Mouse (Mus musculus) frontal cortex, adult (tissue): Measurements from ENCODE around the gene Ogfod2.
A peak's percentile ranks its signal among the peaks of the same experiment; 100 is the strongest.

Experiments
- ATAC-seq: cut with Nextera tagmentation; 2 replicates; pipeline ENCODE4 v1.9.2; 2017; ENCODE audit warnings: mild to moderate bottlenecking, moderate library complexity, mixed read lengths; ENCODE audit not compliant: low TSS enrichment

Gene Ogfod2

DNA sequence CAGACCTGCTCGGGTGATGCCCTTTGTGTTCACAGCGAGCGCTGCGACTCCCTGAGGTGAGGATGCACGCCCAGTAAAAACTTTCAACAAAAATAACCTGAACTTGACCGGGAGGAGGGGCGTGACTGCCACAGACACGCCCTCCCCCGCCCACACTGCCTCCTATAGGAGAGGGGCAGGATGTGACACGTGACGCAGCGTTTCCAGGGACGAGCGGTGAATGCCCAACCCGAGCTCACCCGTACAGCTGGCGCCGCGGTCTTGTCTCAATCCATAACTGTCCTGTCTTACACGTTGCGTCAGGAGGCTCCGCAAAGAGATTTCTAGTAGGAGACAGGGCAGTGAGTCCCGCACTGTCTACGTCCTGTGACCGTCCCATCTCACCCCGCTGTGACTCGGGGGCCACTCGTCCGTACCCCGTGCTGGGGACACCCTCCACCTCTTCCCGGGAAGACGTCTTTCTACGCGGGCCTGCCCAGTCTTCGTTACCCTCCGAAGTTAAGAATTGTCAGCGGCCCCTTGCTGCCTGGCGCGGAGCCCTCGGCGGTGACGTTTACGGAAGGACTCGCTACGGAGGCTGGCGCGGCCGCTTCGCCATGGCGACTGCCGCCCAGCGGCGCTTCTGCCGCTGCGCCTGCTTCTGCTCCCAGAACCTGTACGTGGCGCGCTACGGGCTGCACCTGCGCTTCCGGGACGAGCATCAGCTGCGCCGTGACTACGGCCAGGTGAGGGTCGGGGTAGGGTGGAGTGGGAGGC, at the start of gene Ogfod2:
TSS of gene Ogfod2 (plus strand) at position 556 of the 756 bp plus-strand sequence.
- ATAC-seq: peak; percentile 78

DNA sequence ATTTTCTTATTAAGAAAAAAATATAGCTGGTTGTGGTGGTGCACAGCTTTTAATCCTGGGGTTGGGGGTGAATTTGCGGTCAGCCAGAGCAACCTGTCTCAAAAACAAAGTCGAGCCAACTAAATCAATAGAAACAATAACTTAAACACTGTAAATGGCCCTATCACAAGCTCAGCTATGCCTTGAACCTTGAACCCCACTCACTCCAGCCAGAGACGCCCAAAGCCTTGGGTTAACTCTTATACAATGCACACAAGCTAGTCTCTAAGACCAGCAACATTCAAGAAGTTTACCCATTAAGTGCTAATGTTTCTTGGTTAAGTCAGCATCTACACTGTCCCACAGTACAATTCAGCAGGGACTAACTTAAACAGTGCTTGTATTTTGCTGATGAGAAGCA, 42.4 kb upstream of the Ogfod2 start:
- no peak for ATAC-seq

DNA sequence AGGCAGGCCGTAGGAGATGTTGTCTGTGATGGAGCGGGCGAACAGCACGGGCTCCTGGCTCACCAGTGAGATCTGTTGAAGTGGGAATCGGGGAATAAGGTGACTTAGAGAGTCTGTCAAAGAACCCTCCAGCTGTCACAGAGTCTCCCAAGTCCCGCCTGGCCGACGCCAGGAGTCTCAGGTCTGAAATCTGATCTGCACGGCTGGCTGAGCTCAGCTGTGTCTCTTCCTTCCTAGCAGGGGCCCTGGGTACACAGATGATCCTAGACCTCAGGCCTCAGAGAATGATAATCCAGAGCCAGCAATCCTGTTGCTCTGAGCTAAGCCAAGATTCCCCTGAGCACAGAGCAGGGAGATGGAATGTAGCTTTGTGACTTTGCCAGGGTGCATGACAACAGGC, 38.4 kb upstream of the Ogfod2 start:
- no peak for ATAC-seq

- ATAC-seq: no peak
Observed at GRCm38 (mm10) chr5:124074845-124075307, 37.2 kb upstream of the Ogfod2 start.

DNA sequence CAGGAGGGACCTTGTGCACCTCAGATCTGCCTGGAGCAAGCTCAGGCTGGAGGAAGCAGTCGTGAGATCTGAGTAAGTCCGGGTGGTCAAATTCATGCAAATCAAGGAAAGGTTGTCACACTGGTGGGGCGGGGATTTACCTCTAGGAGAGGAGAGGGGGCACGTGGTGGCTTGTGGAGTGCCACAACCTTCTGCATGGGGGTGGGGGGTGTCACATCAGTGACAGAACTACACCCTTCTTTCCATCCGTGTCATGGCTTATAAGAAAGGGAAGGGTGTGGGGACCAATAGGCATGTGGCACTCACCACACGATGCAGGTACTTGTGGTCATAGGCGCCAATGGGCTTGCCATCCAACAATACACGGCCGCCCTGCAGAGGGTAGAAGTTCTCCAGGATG, 36.4 kb upstream of the Ogfod2 start:
- no peak for ATAC-seq

GRCm38 (mm10) chr5:124076559-124076958, 35.5 kb upstream of the Ogfod2 start:
- ATAC-seq: no peak

DNA sequence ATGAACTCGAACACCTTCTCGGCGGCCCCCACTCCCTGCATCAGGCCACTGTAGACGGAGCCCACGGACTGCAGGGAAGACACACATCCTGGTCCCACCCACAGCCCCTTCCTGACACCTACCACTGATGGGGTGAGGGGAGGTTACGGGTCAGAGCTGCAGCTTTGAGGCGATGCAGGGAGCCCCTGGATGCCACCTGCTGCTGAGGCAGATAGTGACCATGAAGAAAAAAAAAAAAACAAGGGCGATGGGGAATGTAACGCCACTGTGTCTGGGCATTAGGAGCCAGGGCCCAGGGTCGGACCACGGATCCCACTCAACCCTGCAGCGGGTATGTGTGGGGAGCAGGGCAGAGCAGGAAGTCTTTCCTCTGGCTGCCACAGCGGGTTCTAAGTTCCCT, 34.9 kb upstream of the Ogfod2 start:
- ATAC-seq: no peak

DNA sequence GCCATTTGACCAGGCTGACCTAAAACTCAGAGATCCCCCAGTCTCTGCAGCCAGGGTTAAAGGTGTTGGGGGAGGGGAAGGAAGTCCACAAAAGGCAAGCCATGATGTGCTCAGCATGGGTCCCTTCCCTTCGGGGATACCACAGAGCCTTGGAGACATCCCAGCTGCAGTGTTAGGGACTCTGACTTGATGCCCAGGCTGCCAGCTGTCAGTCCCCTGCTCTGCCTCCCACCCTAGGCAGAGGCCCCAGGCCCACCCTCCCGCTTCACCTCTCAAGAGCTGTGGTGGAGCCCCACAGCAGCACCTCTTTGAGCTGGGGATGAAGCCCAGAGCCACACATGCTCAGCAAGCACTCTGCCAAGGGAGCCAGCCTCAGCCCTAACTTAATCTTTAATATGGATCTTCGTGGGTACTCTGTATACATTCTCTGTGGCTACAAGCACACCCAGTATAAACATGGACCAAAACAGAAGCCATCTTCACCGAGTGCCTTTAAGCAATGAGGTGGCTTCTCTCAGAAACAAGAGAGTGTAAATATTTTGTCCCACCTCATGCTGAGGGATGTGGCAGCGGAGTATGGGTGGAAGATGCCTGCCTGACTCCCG, 34.1 kb upstream of the Ogfod2 start:
- ATAC-seq: no peak

- peak; percentile 64 for ATAC-seq
Observed at GRCm38 (mm10) chr5:124078794-124079416, 33.2 kb upstream of the Ogfod2 start.

GRCm38 (mm10) chr5:124079880-124080279, 32.2 kb upstream of the Ogfod2 start:
- ATAC-seq: no peak

DNA sequence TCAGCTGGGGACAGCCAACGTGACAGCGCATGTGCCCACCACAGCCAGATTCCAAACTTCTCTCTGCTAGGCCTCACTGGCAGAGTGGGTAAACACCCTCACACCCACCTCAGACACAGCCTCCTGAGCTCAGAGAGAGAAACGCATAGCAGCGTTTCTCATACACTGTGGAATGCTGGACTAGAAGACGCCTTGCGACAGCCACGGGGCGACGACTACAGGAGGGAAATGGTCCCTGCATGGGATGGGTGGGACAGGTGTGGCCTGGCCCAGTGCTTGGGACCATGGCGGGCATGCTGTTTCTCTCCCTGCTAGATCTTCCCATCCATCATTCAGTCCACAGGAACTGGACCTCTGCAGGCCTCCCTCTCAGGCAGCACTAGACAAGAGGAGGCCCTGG, 29.6 kb upstream of the Ogfod2 start:
- ATAC-seq: no peak

GRCm38 (mm10) chr5:124082941-124083688, 29.0 kb upstream of the Ogfod2 start:
- no peak for ATAC-seq

DNA sequence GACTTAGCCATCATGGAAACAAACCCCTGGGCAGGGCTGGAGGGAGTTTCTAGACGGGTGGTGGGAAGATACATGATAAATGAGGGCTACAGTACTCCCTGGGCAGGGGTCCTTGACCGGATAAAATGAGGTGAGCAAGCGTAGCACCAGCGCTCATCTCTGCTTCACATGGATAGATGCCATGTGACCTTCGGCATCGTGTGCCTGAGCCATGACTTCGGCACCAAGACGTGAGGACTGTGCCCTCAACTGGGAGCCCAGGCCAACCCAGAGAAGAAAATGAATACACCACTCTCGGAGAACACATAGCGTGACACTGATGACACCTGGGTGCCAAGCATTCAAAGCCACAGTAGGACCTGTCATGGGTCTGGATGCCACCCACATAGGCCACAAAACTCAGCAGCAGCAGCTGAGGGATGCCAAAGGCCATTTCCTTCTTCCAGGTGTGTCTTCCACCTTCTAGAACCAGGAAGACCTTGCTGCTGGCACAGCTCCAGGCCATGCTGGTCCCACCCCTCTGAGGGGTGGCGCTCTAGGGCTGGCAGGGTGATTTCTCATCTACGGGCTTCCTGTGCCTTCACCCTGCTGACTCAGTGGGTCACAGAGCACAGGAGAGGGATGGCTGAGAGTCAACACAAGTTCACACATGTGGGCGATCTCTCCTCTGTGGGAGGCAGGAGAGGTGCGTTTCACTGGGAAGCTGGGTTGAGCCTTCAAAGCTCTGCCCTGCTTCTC, 28.1 kb upstream of the Ogfod2 start:
- no peak for ATAC-seq

DNA sequence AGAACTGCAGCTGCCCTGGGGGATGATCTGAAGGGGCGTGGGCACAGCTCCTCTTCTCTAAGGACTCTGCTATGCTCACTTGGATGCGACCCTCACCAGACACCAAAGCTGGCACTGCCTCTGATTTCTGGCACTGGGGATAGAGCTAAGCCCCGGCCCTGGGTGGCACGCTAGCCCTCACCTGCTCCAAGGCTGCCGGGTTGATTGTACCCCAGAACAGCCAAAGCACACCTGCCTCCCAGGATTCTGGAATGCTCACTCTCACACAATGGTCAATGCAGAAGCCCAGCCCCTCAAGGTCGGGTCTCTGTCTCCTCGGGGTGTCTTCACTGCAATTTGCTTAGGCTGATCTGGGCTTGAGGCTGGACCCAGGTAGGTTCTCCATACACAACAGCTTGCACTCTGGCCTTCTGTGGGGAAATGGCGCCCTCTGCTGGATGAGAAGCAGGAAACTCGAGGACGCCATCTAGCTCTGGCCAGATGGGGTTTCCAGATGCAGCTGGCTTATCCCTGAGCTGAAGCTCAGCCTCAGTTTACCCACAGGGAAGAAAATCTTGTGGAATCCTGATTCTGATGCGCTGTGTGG, 27.4 kb upstream of the Ogfod2 start:
- ATAC-seq: peak; percentile 53

- peak; percentile 72 for ATAC-seq
Observed at GRCm38 (mm10) chr5:124085513-124085912, 26.6 kb upstream of the Ogfod2 start.

GRCm38 (mm10) chr5:124086876-124087275, 25.2 kb upstream of the Ogfod2 start:
- ATAC-seq: no peak

DNA sequence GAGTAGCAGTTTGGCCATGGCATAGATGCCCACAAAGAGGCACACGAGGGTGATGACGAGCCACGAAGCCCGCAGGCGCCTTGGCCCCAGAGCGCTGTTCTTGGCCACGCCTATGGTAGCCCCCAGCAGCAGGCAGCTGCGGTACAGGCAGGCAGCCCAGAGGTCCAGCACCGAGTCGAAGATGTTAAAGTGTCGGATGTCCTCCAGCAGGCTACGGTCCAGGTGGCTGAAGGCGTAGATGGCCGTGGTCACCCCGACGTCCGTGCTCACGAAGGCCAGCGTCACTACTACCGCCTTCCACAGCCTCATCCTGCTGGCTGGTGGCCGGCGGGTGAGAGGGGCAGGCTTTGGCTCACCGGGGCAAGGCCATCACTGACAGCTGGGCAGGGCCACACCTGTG, 22.2 kb upstream of the Ogfod2 start:
- ATAC-seq: no peak

GRCm38 (mm10) chr5:124091951-124092406, 20.1 kb upstream of the Ogfod2 start:
- ATAC-seq: no peak

GRCm38 (mm10) chr5:124093120-124093794, 18.8 kb upstream of the Ogfod2 start:
- ATAC-seq: peak; percentile 53

DNA sequence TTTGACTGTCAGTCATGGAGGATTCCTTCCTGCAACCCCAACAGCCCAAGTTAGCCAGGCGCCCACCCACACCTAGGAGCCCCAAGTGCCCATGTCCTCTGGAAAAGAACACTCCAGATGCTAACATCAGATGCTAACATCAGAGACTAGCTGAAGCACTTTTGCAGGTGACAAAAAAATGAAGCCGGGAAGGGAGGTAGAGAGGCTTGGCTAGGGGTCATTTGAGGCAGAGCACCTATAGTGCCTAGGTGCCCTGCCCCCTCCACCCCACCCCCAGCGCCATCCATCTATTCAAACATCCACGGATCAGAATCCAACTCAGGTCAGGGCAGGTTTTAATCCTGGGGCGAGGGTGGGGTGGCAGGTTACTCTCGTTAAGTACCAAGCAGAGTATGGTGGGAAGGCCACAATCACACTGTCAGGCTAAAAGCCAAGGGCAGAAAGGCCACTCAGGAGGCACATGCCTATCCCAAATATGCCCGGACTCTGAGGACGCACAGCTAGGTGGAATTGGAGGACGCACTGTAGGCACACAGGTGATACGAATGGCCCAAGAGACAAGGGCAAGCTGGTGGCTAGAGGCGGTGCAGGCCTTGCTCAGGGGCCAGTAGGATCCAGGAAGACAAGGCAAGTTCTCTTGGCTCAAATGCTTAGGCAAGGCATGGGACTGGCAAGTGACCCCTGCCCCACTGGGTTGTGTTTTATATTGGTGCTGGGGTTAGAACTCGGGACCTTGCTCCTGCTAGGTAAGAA, 18.1 kb upstream of the Ogfod2 start:
- ATAC-seq: peak; percentile 7; the same call in 1 of the 2 replicates
